Mouse (Mus musculus) midbrain, embryonic 10.5 days (tissue): ENCODE measurements around the gene Trak2. TPM values are rescaled to one million over a fixed set of nuclear protein-coding genes. Genes with fewer than 3 reads are reported as not detected.
A peak's percentile ranks its signal among the peaks of the same experiment; 100 is the strongest.

Experiments used
- DNase-seq: peaks from one replicate; pipeline ENCODE4 v3.0.0-alpha.2; 2017; ENCODE audit warnings: low spot score
- H3K27ac ChIP-seq: fragments of 300-500 bp; sonication (generic); replicated peaks from 2 replicates; pipeline ENCODE4 v1.5.1; 2016; ENCODE audit warnings: mild to moderate bottlenecking
- H3K27me3 ChIP-seq: fragments of 300-500 bp; sonication (generic); 2 replicates; pipeline ENCODE4 v1.6.1; 2016; ENCODE audit warnings: low read depth, mild to moderate bottlenecking; ENCODE audit not compliant: poor library complexity, severe bottlenecking
- H3K36me3 ChIP-seq: fragments of 300-500 bp; sonication (generic); 2 replicates; pipeline ENCODE4 v1.6.1; 2016; ENCODE audit warnings: mild to moderate bottlenecking, moderate library complexity
- H3K4me1 ChIP-seq: fragments of 300-500 bp; sonication (generic); 2 replicates; pipeline ENCODE4 v1.6.1; 2016
- H3K4me3 ChIP-seq: fragments of 300-500 bp; sonication (generic); 2 replicates; pipeline ENCODE4 v1.5.1; 2016; ENCODE audit warnings: mild to moderate bottlenecking, moderate library complexity
- H3K9me3 ChIP-seq: fragments of 300-500 bp; sonication (generic); replicated peaks from 2 replicates; pipeline ENCODE4 v1.6.1; 2016; ENCODE audit warnings: mild to moderate bottlenecking
- WGBS: fragments of 180-500 bp; shearing (Covaris S2); methylation state at CpG from one replicate; pipeline ENCODE4 v1.1.7; 2016; 5-methylcytosine and 5-hydroxymethylcytosine counted together
- polyA plus RNA-seq: library from polyadenylated mRNA; unstranded; fragments of >200 nt; fragmentation: Nextera tagmentation; extraction: Ambion mirVana; gene quantifications from 2 replicates; pipeline ENCODE4 v1.2.1, GENCODE M21; 2016

Trak2 gene
- polyA plus RNA-seq, result 8.9 and 11.3 TPM in 2 replicates

DNA sequence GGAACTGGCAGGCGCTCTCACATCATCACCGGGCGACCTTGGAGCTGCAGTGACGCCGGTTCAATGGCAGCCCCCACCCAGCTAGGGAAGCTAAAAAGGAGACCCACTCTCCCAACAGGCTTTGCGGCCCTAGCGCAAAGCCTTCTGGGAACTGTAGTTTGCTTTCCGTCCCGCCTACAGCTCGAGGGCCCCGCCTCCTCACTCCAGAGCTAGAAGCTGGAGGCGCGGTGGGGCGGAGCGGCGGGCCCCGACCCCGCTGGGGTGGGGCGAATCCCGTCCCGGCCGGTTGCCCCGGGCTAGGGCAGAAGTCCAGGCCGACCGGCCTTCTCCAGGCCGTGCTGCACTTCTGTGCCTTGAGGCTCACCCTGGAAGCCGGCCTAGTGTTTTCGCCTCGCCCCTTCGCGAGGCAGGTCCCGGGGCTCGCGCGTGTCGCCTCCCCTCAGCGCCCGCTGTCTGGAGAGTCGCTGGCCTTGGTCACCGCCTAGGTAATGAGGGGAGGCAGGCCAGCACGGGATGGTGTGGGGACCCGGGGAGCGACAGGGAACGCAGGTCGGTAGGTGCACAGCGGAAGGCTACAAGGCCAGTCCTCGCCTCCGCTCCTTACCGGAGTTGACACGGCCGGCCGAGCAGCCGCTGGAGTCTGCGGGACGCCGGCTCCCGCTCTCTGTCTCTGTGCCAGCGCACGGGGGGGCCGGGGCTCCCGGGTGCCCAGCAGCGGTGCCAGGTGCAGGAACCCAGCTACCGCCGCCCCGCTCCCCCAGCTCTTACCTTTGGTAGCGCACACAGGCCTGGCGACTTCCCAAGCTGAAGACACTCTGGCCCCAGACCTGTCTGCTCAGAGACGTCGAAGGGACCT is at the start of gene Trak2, which contains the start of gene Stradb:
Trak2 (minus strand) TSS at position 65 of the 856 bp plus-strand sequence.
Stradb (plus strand) TSS at position 157 of the 856 bp plus-strand sequence.
- peak; percentile 93 for DNase-seq
- Histone ChIP-seq H3K9me3 (no peaks in the 10 kb centered on the region), H3K4me1 (peaks cover 49% of the 10 kb centered on the region), H3K27ac (peak within 1 kb of the TSS; percentile 92), H3K4me3 (peak within 1 kb of the TSS; percentile 76), H3K27me3 (no peaks in the 10 kb centered on the region), H3K36me3 (0 out of 2 replicates have a peak, but pooled peaks cover 3% of the 10 kb centered on the region)
- WGBS, result under 1% methylated on average over 62 of the region's 69 CpGs

DNA sequence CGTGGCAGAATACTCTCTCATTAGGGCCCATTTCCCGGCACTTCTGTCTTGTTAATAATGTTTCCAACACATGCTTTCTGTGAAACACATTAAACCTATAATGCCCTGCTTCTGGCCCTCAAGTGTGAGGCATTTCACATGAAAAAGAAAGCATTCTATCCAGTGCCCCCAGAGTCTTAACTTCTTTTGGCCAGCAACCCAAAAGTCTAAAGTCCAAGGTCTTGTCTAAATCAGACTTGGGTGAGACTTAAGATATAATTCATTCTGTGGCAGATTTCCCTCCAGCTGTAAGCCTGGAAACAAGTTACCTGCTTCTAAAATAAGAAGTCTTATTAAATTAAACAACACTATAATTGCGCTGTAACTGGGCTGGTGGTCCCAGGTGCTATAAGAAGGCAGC is 48.3 kb upstream of the Trak2 start:
- no peaks in the 10 kb centered on the region for H3K4me1 ChIP-seq
- no peaks in the 10 kb centered on the region for H3K36me3 ChIP-seq
- no peaks in the 10 kb centered on the region for H3K9me3 ChIP-seq
- no peak overlapping the region for H3K4me3 ChIP-seq
- no peak overlapping the region for H3K27ac ChIP-seq
- H3K27me3 ChIP-seq, result no peaks in the 10 kb centered on the region
- 90% methylated on average over 3 of the region's 3 CpGs for WGBS
- DNase-seq, result no peak

DNA sequence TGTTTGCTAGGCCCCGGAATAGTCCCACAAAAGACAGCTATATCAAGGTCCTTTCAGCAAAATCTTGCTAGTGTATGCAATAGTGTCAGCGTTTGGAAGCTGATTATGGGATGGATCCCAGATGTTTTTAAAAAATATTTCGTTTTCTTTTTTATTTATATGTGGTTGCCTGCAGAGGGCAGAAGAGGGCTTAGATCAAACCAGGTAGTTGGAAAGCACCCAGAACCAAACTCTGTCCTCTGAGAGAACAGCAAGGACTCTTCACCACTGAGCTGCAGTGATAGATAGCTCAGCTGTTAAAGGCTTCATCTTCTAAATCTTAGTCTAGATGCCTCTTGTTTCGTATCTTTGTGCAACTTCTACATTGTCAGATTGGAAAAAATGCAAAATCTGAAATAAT is 36.0 kb upstream of the Trak2 start:
- DNase-seq, result no peak
- Histone ChIP-seq H3K27ac (no peak overlapping the region), H3K9me3 (no peaks in the 10 kb centered on the region), H3K4me3 (no peak overlapping the region), H3K4me1 (no peaks in the 10 kb centered on the region), H3K36me3 (no peaks in the 10 kb centered on the region), H3K27me3 (no peaks in the 10 kb centered on the region)
- WGBS, result 45% methylated on average over 4 of the region's 4 CpGs

DNA sequence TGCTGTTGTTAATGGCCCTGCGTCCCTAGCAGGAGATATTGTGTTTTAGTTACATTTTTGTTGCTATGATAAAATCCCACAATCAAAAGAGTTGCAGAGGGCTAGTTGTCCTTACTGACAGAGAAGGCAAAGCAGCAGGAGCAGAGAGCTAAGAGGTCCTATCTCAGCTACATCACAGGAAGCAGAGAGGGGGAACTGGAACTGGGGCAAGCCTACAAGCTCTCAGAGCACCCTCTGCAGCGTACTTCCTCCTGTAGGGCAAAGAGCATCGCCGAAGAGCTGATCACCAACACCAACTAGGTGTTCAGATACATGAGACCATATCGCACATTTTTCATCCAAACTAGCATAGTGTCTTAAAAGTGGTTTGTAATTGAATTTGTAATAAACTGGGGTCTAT is 22.1 kb upstream of the Trak2 start:
- no peak for DNase-seq
- no peak overlapping the region for H3K4me3 ChIP-seq
- H3K36me3 ChIP-seq, result peaks cover 12% of the 10 kb centered on the region
- WGBS, result 87% methylated on average over 5 of the region's 5 CpGs
- H3K9me3 ChIP-seq, result no peaks in the 10 kb centered on the region
- no peak overlapping the region for H3K27ac ChIP-seq
- H3K4me1 ChIP-seq, result no peaks in the 10 kb centered on the region
- H3K27me3 ChIP-seq, result no peaks in the 10 kb centered on the region

DNA sequence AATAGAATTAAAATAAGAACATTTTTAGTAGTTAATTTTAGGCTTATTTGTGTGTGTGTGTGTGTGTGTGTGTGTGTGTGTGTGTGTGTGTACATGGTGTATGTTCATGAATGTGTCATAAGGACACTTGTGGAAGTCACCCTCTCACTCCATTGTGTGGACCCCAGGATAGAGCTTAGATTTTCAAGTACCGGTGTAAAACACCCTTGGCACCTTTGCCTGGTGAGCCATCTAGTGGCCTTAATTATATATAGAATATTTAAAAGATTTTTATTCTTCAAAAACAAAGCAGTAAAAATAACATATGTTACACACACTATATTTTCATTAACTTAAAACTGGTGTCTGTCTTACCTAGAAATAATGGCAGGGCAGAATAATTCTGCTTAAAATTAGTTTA is 20.5 kb upstream of the Trak2 start:
- no peaks in the 10 kb centered on the region for H3K27me3 ChIP-seq
- no peaks in the 10 kb centered on the region for H3K4me1 ChIP-seq
- no peak overlapping the region for H3K27ac ChIP-seq
- H3K4me3 ChIP-seq, result no peak overlapping the region
- peaks cover 12% of the 10 kb centered on the region for H3K36me3 ChIP-seq
- no peak for DNase-seq
- whole genome bisulfite sequencing, result 47% methylated on average over 1 of the region's 1 CpGs
- no peaks in the 10 kb centered on the region for H3K9me3 ChIP-seq

DNA sequence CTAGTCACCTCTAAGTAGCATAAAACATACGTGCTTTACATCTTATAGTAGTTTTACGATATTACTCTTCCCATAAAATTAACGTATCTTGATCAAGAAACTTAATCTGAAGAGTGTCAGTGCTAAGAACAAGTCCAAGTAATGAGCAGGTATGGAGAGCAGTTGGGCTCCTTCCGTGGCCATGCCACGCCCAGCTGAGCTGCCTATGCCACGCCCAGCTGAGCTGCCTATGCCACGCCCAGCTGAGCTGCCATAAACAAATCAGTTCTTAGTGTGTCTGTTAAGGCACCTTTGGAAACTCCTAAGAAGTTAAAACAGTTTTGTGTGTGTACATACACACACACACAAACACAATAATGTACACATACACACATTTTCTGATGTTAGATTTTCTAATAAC is 19.9 kb upstream of the Trak2 start:
- Histone ChIP-seq H3K27me3 (no peaks in the 10 kb centered on the region), H3K9me3 (no peaks in the 10 kb centered on the region), H3K4me3 (no peak overlapping the region), H3K27ac (no peak overlapping the region), H3K36me3 (peaks cover 13% of the 10 kb centered on the region), H3K4me1 (no peaks in the 10 kb centered on the region)
- DNase-seq, result no peak
- 92% methylated on average over 7 of the region's 7 CpGs for WGBS

DNA sequence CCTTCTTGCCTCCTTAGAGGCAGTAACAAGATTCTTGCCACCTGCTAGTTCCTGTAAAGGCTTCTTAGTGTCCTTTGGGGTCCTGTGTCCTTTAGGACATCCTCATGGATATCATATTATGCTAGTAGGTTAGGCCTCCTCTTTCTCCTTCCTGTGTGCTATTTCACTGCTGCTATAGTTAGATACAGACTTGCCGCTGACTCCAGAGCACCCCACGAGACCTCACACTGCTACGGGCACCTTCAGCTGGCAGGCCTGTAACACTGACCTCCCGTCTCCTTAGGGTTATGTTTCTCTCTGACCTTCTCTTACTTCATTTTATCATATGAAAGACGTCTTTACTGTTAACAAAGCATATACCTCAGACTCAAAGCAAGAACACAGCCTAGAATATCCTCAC is 11.4 kb upstream of the Trak2 start:
- 86% methylated on average over 5 of the region's 5 CpGs for WGBS
- Histone ChIP-seq H3K9me3 (no peaks in the 10 kb centered on the region), H3K4me3 (no peak overlapping the region), H3K36me3 (peaks cover 23% of the 10 kb centered on the region), H3K27ac (no peak overlapping the region), H3K4me1 (no peaks in the 10 kb centered on the region), H3K27me3 (no peaks in the 10 kb centered on the region)
- DNase-seq, result no peak

DNA sequence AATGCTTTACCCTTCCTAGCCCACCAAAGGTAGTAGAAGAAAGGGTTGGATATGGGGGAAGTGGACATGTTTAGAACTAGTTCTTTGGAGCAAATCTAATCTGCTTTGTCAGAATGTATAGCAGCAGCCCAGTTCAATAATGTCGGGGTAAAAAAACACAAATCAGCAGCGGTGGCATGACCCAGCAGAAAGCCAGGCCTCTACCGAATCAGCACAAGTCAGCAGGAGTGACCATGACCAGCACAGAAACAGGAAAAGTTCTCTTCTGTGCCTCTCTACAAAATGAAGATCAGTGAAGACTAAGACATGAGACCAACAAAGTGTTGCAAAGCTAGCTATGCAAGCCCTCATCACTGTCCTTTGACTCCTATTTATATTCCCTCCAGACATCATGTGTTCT is 9.0 kb upstream of the Trak2 start:
- Histone ChIP-seq H3K27me3 (no peaks in the 10 kb centered on the region), H3K27ac (no peak overlapping the region), H3K9me3 (no peaks in the 10 kb centered on the region), H3K4me1 (no peaks in the 10 kb centered on the region), H3K4me3 (no peak overlapping the region), H3K36me3 (peaks cover 21% of the 10 kb centered on the region)
- DNase-seq, result no peak
- WGBS, result 88% methylated on average over 3 of the region's 3 CpGs

DNA sequence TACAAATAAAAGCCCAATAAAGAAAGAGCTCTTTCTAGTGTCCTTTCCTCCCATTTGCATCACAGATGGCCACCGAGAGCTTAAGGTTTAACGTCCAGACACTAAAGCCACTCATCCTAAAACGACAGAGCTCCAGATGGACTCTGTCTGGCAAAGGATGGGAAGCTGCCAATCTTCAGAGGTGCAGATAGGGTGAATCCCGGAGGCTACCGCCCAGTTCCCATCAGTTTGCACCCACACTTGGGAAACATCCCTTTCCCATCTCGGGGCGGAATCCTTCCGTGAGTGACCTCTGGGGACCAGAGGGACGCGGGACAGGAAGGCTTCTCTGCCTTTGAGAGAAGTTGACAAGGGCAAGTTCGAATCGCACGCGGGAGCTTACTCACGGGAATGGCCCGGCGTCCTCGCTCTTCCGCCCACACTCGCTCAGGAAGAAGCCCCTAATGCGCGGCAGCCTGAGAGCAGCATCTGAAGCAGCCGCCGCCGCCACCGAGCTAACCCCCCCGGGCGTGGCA is 322 bp downstream of the Trak2 start:
- no peaks in the 10 kb centered on the region for H3K9me3 ChIP-seq
- H3K4me1 ChIP-seq, result peaks cover 55% of the 10 kb centered on the region
- DNase-seq, result no peak
- H3K36me3 ChIP-seq, result no peaks in the 10 kb centered on the region
- H3K27me3 ChIP-seq, result no peaks in the 10 kb centered on the region
- peak overlapping the region; percentile 92 for H3K27ac ChIP-seq
- WGBS, result under 1% methylated on average over 28 of the region's 28 CpGs
- H3K4me3 ChIP-seq, result peak overlapping the region; percentile 76

DNA sequence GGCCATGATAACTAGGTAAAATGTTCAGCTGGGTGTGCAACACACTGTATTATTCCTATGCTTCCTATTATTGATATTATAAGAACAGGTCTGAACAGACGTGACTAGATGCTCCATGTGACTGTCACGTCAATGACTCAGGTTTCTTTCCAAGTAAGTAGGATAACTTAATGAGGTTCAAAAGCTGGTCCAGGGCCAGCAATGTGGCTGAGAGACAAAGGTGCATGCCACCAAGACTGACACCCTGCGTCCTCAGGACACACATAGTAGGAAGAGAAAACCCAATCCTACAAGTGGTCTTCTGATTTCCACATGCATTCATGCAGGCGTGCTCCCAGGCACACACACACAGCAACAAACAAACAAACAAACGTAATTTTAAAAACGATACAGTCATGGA is 2.1 kb downstream of the Trak2 start:
- WGBS, result 90% methylated on average over 6 of the region's 6 CpGs
- no peaks in the 10 kb centered on the region for H3K36me3 ChIP-seq
- no peak overlapping the region for H3K4me3 ChIP-seq
- no peaks in the 10 kb centered on the region for H3K9me3 ChIP-seq
- peaks cover 66% of the 10 kb centered on the region for H3K4me1 ChIP-seq
- no peaks in the 10 kb centered on the region for H3K27me3 ChIP-seq
- no peak for DNase-seq
- H3K27ac ChIP-seq, result no peak overlapping the region

DNA sequence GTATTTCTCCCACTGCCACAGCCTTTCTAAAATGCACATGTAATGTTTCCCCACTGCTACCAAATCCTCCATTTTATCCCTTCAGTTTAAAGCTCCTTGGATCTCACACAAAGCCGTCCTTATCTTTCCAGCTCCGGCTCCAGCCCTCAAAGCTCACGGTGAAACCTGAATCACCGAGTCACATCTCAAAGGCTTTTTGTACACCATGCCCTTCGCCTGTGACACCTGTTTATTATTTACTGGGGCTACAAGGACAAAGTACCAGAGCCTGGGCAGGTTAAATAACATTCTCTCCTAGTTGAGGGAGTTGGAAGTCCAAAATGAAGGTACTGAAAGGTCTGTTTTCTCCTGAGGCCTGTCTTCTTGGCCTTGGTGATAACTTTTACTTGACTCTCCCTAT is 3.2 kb downstream of the Trak2 start:
- Histone ChIP-seq H3K4me3 (no peak overlapping the region), H3K4me1 (peaks cover 66% of the 10 kb centered on the region), H3K36me3 (no peaks in the 10 kb centered on the region), H3K9me3 (no peaks in the 10 kb centered on the region), H3K27ac (no peak overlapping the region), H3K27me3 (no peaks in the 10 kb centered on the region)
- no peak for DNase-seq
- 77% methylated on average over 5 of the region's 5 CpGs for WGBS

DNA sequence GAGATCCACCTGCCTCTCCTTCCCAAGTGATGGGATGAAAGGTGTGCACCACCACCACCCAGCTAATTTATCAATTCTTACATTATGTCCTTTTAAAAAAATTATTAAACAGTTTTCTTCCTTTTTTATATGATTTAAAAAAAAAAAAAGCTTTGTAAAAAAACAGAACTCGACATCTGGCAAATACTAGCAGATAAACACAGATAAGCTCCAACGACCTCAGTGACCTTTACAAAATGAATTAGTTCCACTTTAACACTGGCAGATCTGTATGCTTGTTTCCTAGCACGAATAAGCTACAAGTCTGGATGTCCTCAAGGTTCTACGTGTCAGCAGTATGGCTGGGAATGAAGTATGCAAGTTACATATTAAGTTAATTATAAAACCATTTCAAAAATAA is 5.7 kb downstream of the Trak2 start:
- Histone ChIP-seq H3K36me3 (no peaks in the 10 kb centered on the region), H3K27ac (no peak overlapping the region), H3K27me3 (no peaks in the 10 kb centered on the region), H3K9me3 (no peaks in the 10 kb centered on the region), H3K4me3 (no peak overlapping the region), H3K4me1 (peaks cover 61% of the 10 kb centered on the region)
- DNase-seq, result no peak
- WGBS, result 54% methylated on average over 4 of the region's 4 CpGs

DNA sequence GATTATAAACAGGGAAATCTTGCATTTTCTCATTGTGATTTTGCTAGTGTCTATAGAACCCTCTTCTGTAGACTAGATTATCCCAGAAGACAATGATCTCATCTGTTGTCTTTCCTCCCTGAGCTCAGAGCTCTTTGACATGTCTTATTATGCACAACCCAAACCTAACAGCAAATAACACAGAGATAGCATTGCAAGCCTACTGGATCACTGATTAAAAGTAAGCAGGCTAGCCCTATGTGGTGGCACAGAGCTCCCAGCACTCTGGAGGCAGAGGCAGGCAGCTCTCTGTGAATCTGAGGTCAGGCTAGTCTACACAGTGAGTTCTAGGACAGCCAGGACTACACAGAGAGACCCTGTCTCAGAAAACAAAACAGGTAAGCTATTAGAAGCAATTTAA is 10.4 kb downstream of the Trak2 start:
- DNase-seq, result no peak
- no peak overlapping the region for H3K4me3 ChIP-seq
- H3K4me1 ChIP-seq, result peaks cover 44% of the 10 kb centered on the region
- H3K27ac ChIP-seq, result no peak overlapping the region
- H3K36me3 ChIP-seq, result no peaks in the 10 kb centered on the region
- H3K27me3 ChIP-seq, result no peaks in the 10 kb centered on the region
- no peaks in the 10 kb centered on the region for H3K9me3 ChIP-seq
